Mouse (Mus musculus) urinary bladder, postnatal 36 days (tissue): ENCODE data around the gene Lhfpl5.

Source experiments
- DNase-seq, 2 experiments: peaks; one replicate each; pipeline ENCODE4 v3.0.0; 2022; ENCODE audit warnings: low spot score in 2 of 2, mixed read lengths in 1 of 2

Lhfpl5 gene

DNA sequence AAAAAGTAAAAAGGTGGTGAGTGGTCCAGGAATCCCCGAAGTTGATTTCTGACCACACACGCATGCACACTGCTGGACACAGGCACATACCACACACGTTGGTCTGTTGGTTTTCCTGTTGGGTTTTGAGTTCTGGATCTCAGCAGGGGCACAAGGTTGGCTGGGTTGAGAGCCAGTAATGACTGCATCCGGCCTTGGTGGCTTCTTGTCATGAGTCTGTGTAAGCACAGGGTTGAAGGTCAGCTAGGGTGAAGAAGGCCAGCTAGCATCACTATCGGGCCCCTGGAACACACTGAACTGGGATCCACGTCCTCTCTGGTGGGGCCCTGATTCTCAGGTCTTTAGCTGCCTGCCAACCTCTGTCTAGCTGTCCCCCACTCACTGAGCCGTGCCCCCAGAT lies 2.9 kb upstream of the Lhfpl5 start:
- DNase-seq, result no peak

DNA sequence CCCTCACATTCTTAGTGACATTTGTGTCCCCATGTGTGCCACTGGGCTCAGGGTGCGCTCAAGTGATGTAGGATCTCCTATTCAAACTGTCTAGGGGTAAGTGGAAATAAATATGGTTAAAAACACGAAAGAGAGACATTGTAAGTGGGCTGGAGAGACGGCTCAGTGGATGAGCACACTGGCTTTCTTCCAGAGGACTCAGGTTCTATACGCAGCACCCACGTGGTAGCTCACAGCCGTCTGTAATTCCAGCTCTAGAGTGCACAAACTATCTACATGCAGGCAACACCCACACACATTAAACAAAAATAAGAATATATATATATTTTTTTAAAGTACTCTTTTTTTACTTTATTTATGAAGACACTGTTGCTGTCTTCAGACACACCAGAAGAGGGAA lies 2.5 kb upstream of the Lhfpl5 start:
- no peak for DNase-seq

DNA sequence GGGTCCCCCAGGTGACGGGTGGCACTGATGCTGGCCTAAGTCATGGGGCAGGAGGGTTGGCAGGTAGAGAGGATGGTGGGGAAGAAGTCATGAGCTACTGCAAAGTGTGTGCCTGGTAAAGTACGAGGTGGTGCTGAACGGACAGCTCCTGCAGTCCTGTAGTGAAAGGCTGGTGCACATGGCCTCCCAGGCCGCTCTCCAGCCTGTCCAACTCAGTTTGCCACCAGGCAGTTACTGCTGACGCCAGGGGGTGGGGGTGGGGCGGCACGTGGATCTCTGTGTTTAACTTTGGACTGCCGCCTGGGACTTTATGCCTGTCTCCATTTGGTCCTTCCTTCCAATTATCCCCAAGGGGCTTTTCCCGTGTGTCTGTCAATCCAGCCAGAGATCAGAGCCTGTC lies 5.0 kb downstream of the Lhfpl5 start:
- peak; percentile 44 to 49 for DNase-seq

- DNase-seq, result no peak
These were observed 5.6 kb downstream of the Lhfpl5 start for GRCm38 (mm10) chr17:28581056-28581455.

DNA sequence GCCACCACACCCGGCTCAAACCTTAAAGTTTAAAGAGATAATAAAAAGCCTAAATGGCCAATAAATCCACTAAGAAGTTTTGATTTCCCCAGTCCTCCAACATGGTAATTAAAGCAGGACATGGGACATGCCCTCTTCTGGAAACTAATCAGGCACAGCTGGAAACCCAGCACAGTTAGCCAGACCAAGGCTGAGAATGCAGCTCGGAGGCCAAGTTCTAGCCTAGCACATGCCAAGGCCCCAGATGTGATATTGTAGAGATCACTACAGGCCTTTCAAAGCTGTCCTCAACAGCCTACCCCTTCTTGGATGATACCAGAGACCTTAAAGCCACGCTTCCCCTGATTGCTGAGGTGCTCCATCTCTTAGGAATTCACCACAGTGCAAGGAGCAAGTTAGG lies 11.1 kb downstream of the Lhfpl5 start:
- no peak for DNase-seq

DNA sequence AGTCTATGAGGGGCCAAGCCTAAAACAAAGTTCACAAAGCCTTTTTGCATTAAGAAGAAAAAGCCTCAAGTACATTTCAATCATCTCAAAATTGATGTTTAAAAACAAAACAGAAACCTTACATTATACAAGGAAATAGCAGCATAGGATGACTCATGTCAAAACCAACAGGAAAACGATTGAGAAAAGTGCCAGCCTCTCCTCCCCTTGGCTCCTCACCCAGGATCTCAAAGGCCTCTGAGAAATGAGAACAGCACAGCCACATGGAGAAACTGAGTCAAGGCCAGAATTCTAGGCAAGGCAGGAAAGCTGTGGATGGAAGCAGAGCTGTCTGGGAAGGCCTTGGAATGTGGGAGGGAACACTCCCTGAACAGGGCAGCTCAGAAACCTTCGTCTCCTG lies 13.2 kb downstream of the Lhfpl5 start:
- no peak for DNase-seq

DNA sequence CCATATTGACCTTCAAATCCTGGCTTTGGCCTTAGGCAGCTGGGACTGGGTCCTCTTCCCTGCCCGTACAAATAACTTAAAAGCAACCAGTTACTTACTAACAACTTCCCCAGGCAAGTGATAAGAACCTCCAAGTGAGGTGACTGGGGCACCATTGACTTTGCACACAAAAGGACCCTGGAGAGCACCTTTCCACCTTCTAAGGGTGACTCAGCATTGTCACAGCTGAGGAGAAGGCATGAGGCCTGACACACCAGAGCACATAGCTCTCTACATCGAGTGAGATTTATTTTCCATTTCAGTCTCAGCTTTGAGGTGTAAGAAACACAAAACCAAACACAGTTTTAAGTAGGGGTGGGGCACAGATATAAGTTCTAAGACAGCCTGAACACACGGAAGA lies 15.2 kb downstream of the Lhfpl5 start:
- DNase-seq, result no peak

- no peak for DNase-seq
These were observed 16.0 kb downstream of the Lhfpl5 start for GRCm38 (mm10) chr17:28591476-28591875.

- peak; percentile 43 to 56 for DNase-seq
These were observed 17.6 kb downstream of the Lhfpl5 start for GRCm38 (mm10) chr17:28592998-28593397.

DNA sequence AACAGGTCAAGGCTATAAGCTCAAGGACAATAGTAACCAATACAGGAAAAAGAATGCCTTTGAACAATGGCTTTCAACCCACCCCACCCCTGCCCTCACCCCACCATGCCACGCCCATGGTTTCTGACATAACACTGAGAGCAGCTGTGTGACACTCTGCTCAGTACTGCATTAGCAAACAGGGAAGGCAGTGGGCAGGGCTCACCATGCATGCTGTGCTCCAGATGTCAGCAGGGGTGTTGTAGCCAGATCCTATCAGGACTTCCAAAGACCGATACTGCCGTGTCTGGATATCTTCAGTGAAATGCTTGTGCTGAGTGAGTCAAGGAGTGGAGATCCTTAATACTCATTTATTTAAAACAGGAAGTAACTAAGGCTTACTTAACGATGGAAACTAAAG lies 18.5 kb downstream of the Lhfpl5 start:
- no peak for DNase-seq

- DNase-seq, result no peak
These were observed 25.3 kb downstream of the Lhfpl5 start for GRCm38 (mm10) chr17:28600780-28601179.

- DNase-seq, result no peak
These were observed 26.3 kb downstream of the Lhfpl5 start for GRCm38 (mm10) chr17:28601557-28602250.

DNA sequence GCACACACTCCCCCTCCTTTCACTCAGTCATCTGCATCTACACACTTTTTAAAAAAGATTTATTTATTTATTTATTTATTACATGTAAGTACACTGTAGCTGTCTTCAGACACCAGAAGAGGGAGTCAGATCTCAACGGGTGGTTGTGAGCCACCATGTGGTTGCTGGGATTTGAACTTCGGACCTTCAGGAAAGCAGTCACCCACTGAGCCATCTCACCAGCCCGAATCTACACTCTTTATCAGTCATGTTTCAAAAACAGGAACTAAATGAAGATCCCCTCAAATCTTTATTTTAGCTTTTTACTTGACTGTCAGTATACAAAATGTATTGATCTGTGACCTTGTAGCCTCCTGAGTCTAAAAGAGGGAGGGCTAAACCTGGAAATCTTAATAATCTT lies 34.1 kb downstream of the Lhfpl5 start:
- DNase-seq, result no peak

DNA sequence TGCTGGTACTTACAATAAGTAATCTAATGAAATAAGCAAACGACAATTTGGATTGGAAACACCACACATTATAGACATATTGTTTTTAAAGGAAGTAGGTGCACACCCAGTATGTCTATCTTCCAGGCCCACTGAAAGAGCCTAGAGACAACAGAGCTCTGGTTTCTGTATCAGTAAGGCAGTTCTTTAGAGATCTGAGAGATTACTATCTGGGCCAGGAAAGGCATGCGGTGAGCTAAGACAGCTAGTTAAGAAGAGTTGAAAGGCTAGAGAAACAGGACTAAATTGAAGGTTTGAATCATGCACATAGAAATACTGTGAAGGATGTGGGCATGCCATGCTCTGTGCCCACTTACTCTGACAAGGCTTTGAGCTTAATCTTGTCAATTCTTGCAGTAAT lies 37.2 kb downstream of the Lhfpl5 start:
- DNase-seq, result no peak

GRCm38 (mm10) chr17:28613096-28613495 lies 37.7 kb downstream of the Lhfpl5 start:
- DNase-seq, result no peak

DNA sequence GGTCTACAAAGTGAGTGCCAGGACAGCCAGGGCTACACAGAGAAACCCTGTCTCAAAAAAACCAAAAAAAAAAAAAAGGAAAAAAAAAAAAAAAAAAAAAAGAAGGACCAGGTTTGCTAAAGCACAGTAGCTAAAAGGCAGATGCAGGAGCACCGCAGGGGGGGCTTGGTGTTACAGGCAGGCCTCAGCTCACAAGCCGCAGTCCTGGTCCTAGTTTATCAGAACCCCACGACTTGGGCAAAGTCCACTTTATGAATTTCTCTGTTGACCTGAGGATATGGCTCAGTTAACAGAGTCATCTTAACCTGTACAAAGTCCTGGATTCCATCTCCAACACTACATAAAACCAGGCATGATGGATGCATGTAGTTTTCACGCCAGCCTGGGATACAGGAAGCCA lies 39.9 kb downstream of the Lhfpl5 start:
- DNase-seq, result no peak

DNA sequence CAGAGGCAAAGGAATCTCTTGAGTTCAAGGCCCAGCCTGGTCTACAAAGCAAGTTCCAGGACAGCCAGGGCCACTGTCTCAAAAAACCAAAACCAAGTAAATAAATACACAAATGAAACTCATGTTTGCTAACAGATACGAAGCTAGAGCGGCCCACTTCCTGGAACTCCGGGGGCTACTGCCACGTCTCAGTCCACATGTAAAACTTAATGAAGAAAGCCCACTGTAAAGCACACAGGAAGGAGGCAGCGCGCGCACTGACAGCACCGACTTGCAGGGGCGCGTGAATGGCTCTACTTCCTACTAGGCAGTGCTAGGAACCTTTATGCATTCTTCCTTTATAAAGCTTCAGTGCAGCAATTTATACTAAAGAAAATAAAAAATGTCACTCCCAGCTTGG lies 42.2 kb downstream of the Lhfpl5 start:
- no peak for DNase-seq

DNA sequence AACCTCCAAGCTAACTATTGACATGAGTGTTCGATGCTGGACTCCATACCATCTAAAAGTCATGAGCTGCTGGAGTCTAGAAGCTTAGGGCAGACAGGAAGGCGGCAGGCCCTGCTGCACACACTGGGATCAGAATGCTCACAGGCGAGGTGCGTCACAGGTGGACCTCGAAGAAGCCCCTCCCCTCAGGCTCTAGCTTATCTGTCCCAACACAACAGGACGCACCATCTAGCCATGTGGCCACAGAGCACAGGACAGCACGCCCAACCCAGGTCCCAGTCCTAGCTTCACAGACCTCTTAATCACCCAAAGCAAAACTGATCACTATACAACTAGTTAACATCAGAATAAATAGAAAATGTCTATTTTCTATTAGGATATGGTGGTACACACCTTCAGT lies 42.7 kb downstream of the Lhfpl5 start:
- no peak for DNase-seq

DNA sequence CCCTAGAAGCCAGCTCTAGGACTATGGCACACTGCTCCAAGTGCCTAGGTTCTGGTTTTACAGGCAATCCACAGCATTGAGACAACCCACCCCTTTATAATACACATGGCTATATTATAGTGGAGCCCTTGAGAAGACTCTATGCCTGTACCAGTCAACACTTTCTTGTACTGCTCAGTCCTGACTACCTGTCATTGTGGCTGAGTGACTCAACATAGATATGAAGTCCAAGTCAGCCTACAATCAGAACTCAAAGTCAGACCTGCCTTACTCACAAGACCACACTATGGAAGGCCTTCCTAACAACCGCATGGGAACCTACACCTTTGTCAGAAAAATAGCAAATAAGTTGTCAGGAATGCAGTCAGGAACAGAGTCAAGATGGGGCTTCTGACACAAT lies 43.3 kb downstream of the Lhfpl5 start:
- DNase-seq, result no peak

DNA sequence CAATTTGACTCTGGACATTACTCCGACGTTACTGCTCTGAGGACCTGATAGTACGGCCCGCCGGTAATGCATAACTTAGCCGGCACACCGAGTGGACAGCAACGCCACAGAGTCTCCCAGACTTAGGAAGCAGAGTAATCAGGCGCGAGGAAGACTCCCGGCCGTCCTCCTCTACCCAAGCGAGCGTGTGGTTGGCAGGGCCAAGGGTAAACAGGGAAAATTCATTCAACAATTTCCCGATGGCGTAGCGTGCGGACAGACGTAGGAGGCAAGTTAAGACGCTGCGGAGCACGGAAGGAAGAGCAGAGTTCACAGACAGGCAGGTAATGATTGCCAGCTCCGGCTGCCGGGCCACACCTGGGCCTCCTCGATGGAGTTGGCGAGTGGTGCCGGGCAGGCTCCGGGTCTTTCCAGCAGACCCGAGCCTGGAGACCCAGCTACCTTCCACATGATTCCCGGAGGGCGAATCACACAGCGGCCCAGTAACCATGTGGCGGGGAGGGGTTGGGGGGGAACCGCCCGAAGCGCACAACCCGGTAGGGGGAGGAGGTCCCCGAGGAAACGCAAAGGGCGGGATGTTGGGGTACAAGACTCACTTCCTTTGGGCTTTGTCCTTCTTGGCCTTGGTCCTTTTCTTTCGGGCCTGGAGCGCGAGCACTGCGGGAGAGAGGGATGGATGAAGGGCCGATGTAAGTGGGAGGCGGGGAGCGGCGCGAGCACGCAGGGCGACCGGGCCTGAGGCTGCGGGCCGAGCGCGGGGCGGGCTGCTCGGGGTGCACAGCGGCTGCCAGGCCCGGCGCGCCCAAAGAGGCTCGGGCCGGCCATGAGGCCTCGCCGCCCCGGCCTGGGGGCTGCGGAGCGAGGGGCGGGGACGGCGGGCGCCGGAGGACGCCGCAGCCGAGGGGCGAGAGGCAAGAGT lies 46.2 kb downstream of the Lhfpl5 start:
- DNase-seq, result peak; percentile 30 to 31

DNA sequence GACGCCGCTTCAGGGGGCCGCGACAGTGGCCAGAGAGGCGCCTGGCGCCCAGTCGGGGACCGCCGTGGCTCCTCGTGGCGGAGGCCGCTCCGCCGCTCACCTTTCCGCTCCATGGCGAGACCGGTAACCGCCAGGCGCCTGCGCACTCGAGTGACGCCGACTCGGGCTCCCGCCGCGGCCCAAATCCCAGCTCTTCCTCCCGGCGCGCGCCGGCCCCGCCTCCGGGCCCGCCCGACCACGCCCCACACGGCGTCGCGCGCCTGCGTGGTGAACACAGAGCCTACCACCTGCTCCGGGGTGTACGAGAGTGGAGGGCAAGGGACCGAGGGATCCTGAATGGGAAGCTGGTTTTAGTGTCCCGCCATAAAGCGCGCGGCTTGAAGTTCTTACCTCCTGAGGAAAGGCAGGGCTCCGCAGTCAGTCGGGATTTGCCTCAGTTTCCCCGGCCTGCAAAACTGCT lies 46.9 kb downstream of the Lhfpl5 start, which contains the start of gene Srpk1:
Srpk1 (minus strand) TSS at position 410 of the 460 bp plus-strand sequence.
- DNase-seq, result peak; percentile 86 to 90

DNA sequence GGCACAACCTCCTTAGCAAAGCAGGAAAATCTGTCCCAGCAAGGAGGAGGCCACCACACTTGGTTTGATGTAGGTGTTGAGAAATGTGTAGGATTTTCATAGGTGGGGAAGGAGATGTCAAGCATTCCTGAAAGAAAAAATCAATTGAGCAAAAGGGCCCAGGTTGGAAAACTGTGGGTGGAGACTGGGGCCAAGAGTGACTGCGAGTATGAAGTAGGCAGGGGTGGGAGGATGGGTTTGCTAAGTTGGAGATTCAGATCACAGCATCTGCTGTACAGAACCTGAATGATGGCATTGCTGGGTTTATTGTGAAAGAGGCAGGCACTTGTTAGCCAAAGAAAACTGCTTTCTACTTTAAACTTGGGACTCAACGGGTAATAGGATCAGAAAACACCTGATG lies 49.4 kb downstream of the Lhfpl5 start:
- no peak for DNase-seq

DNA sequence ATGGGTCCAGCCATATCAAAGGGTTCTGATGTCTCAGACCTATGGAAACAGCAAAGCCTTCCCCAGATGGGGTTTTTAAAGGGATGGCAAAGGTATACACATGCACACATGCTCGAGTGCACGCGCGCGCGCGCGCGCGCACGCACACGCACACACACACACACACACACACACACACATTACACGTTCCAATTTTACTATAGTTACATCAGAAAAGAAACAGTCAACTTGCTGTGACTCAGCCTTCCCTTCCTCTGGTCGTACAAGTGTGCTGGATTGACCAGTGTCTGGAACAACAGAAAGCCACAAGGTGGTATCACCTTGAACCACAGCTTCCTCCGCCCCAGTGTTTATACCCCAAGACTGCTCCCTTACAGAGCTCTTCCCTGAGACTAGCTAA lies 49.9 kb downstream of the Lhfpl5 start:
- no peak for DNase-seq
